Mouse (Mus musculus) kidney, postnatal 4 days (tissue): ENCODE measurements around the gene Abcc4.

Experiments used
- DNase-seq, 2 experiments: peaks; one replicate each; pipeline ENCODE4 v3.0.0; 2021; ENCODE audit warnings: mixed read lengths in 2 of 2

Gene Abcc4

GRCm38 (mm10) chr14:118635493-118636183, 70.4 kb downstream of the Abcc4 start:
- peak; percentile 72 to 82 for DNase-seq

GRCm38 (mm10) chr14:118629649-118630048, 76.4 kb downstream of the Abcc4 start:
- no peak for DNase-seq

- DNase-seq = peak in 1 of 2 experiments; percentile 24
These were observed 84.6 kb downstream of the Abcc4 start for GRCm38 (mm10) chr14:118621449-118621789.

GRCm38 (mm10) chr14:118620773-118621448, 85.1 kb downstream of the Abcc4 start:
- DNase-seq = no peak

GRCm38 (mm10) chr14:118616698-118617311, 89.2 kb downstream of the Abcc4 start:
- DNase-seq = peak; percentile 67 to 73

GRCm38 (mm10) chr14:118613734-118614133, 92.3 kb downstream of the Abcc4 start:
- DNase-seq = no peak

- no peak for DNase-seq
These were observed 94.3 kb downstream of the Abcc4 start for GRCm38 (mm10) chr14:118611714-118612113.

GRCm38 (mm10) chr14:118610786-118611185, 95.2 kb downstream of the Abcc4 start:
- no peak for DNase-seq

- DNase-seq = no peak
These were observed 97.1 kb downstream of the Abcc4 start for GRCm38 (mm10) chr14:118608816-118609465.

GRCm38 (mm10) chr14:118608317-118608716, 97.7 kb downstream of the Abcc4 start:
- no peak for DNase-seq

GRCm38 (mm10) chr14:118606476-118606875, 99.5 kb downstream of the Abcc4 start:
- no peak for DNase-seq

GRCm38 (mm10) chr14:118604903-118605302, 101.1 kb downstream of the Abcc4 start:
- DNase-seq = no peak

- no peak for DNase-seq
These were observed 104.0 kb downstream of the Abcc4 start for GRCm38 (mm10) chr14:118602031-118602430.

GRCm38 (mm10) chr14:118600746-118601145, 105.3 kb downstream of the Abcc4 start:
- DNase-seq = no peak

- no peak for DNase-seq
These were observed 107.3 kb downstream of the Abcc4 start for GRCm38 (mm10) chr14:118598757-118599156.

GRCm38 (mm10) chr14:118594463-118594862, 111.6 kb downstream of the Abcc4 start:
- DNase-seq = no peak

- DNase-seq = peak; percentile 88 to 91
These were observed 114.3 kb downstream of the Abcc4 start for GRCm38 (mm10) chr14:118591477-118592403.

- DNase-seq = no peak
These were observed 123.6 kb downstream of the Abcc4 start for GRCm38 (mm10) chr14:118582333-118582941.

GRCm38 (mm10) chr14:118581673-118582072, 124.3 kb downstream of the Abcc4 start:
- no peak for DNase-seq

GRCm38 (mm10) chr14:118579013-118579728, 126.8 kb downstream of the Abcc4 start:
- DNase-seq = no peak

- DNase-seq = no peak
These were observed 128.1 kb downstream of the Abcc4 start for GRCm38 (mm10) chr14:118577895-118578294.
